Mouse (Mus musculus) liver, embryonic 14.5 days (tissue): Measurements from ENCODE around the gene Brf1.

Source experiments
- CTCF ChIP-seq: IDR thresholded peaks from 2 replicates; pipeline ENCODE4 v1.5.1; 2016; ENCODE audit warnings: antibody characterized with exemption, low read depth, control low read depth
- EP300 ChIP-seq: IDR thresholded peaks from 2 replicates; pipeline ENCODE4 v1.6.1; 2016; ENCODE audit warnings: antibody characterized with exemption, low read depth

DNA sequence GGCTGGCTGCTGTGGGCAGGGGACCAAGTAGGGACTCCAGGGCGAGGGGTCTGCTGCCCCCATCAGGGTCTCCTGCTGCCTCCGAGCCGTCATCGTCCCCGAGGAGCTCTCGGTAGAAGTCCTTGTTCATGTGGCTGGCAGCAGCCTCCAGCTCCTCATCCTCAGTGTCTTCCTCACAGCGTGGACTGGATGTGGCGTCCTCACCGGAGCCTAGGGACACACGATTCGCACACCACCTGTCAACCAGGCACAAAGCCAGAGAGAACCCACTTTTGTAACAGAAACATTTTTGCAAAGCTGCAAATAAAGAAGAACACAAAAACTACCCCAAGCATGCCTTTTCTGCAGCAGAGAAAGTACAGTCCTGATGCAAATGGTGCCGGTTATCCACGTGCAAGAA is 34.7 kb downstream of the Brf1 start:
- TF ChIP-seq EP300 (no peak), CTCF (no peak)
